Mouse (Mus musculus) olfactory bulb, adult 2 months (tissue): ENCODE measurements around the gene Lgals4.

Experiments
- CTCF ChIP-seq: fragments of 200-500 bp; IDR thresholded peaks from 2 replicates; pipeline ENCODE4 v1.5.1; 2012; ENCODE audit warnings: low read depth, mild to moderate bottlenecking, low read length, moderate library complexity; ENCODE audit not compliant: insufficient read depth
- POLR2A ChIP-seq: fragments of 200-500 bp; IDR thresholded peaks from 2 replicates; pipeline ENCODE4 v1.6.1; 2012; ENCODE audit warnings: mild to moderate bottlenecking, low read depth, low read length, moderate library complexity; ENCODE audit not compliant: insufficient read depth

DNA sequence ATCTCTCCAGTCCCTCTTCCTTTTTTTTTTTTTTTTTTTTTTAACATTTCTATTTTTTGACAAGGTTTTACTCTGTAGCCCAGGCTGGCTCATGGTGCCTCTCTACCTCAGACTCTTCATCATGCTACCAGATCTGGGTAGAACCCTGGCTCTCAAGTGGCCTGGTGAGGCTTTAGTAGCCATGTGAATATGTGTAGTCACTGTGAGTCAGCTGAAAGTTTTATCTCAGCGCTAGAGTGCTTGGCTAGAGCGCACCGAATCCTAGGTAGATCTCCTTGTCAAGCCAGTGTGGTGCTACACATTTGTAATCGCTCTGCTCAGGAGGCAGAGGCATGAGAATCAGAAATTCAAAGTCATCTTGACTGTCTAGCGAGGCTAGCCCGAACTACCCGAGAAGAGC is 43.5 kb downstream of the Lgals4 start:
- no peak for TF ChIP-seq POLR2A
- no peak for TF ChIP-seq CTCF
